Mouse (Mus musculus): ENCODE measurements at regions not wholly inside any gene's neighbourhood (a gene's known extent, or its start where the extent isn't known, plus 50 kb on each side); places are given as distances from the start of the nearest gene placed in this dataset.

GRCm38 (mm10) chr1:39099246-39099645, 94.3 kb upstream of the Npas2 start:
- no peak for DNase-seq (ENCODE audit: low spot score in 2 of 2)

- DNase-seq (ENCODE audit: low spot score in 2 of 2), result no peak
Observed at GRCm38 (mm10) chr1:39100492-39100891, 93.0 kb upstream of the Npas2 start.

GRCm38 (mm10) chr1:39102126-39102905, 91.2 kb upstream of the Npas2 start:
- DNase-seq (ENCODE audit: low spot score in 2 of 2), result no peak

GRCm38 (mm10) chr1:39102989-39103910, 90.3 kb upstream of the Npas2 start:
- peak in 1 of 2 experiments; percentile 45 for DNase-seq (ENCODE audit: low spot score in 2 of 2)

GRCm38 (mm10) chr1:39105546-39106371, 87.8 kb upstream of the Npas2 start:
- DNase-seq (ENCODE audit: low spot score in 2 of 2), result no peak

GRCm38 (mm10) chr1:39106372-39106643, 87.2 kb upstream of the Npas2 start:
- DNase-seq (ENCODE audit: low spot score in 2 of 2), result no peak

- no peak for DNase-seq (ENCODE audit: low spot score in 2 of 2)
Observed at GRCm38 (mm10) chr1:39106650-39107049, 86.9 kb upstream of the Npas2 start.

- DNase-seq (ENCODE audit: low spot score in 2 of 2), result no peak
Observed at GRCm38 (mm10) chr1:39116319-39116718, 77.2 kb upstream of the Npas2 start.

- DNase-seq (ENCODE audit: low spot score in 2 of 2), result no peak
Observed at GRCm38 (mm10) chr1:39122316-39123015, 71.1 kb upstream of the Npas2 start.

- no peak for DNase-seq (ENCODE audit: low spot score in 2 of 2)
Observed at GRCm38 (mm10) chr1:39123081-39123812, 70.3 kb upstream of the Npas2 start.

- no peak for DNase-seq (ENCODE audit: low spot score in 2 of 2)
Observed at GRCm38 (mm10) chr1:39123813-39124146, 69.8 kb upstream of the Npas2 start.

- no peak for DNase-seq (ENCODE audit: low spot score in 2 of 2)
Observed at GRCm38 (mm10) chr1:39134521-39134920, 59.0 kb upstream of the Npas2 start.

GRCm38 (mm10) chr1:39143054-39143453, 50.5 kb upstream of the Npas2 start:
- DNase-seq (ENCODE audit: low spot score in 2 of 2), result no peak

GRCm38 (mm10) chr1:39143626-39144025, 49.9 kb upstream of the Npas2 start:
- DNase-seq (ENCODE audit: low spot score in 2 of 2), result no peak

Measured in layer of hippocampus, adult 18-20 months (tissue).